Mouse (Mus musculus): Measurements from ENCODE around the gene Efna2. TPM values are rescaled to one million over a fixed set of nuclear protein-coding genes. Genes with fewer than 3 reads are reported as not detected.
A peak's percentile ranks its signal among the peaks of the same experiment; 100 is the strongest.

Gene Efna2
- polyA plus RNA-seq, 1 experiment = 57.2 TPM

GRCm38 (mm10) chr10:80182547-80182946 is 3.3 kb downstream of the Efna2 start:
- no peak for DNase-seq (ENCODE audit: low read depth)
- TF ChIP-seq POLR2A (IDR thresholded peaks at IDR 0.05; ENCODE audit: borderline replicate concordance, extremely low read depth, insufficient read depth, insufficient read length, poor library complexity, severe bottlenecking) (no peak), CTCF (IDR thresholded peaks at IDR 0.05; ENCODE audit: borderline replicate concordance, extremely low read depth, insufficient read depth, insufficient read length) (no peak)

GRCm38 (mm10) chr10:80186649-80187048 is 7.4 kb downstream of the Efna2 start:
- no peak for TF ChIP-seq POLR2A (IDR thresholded peaks at IDR 0.05; ENCODE audit: borderline replicate concordance, extremely low read depth, insufficient read depth, insufficient read length, poor library complexity, severe bottlenecking)
- no peak for TF ChIP-seq CTCF (IDR thresholded peaks at IDR 0.05; ENCODE audit: borderline replicate concordance, extremely low read depth, insufficient read depth, insufficient read length)
- DNase-seq (ENCODE audit: low read depth) = no peak

GRCm38 (mm10) chr10:80187739-80188138 is 8.5 kb downstream of the Efna2 start:
- no peak for DNase-seq (ENCODE audit: low read depth)
- no peak for TF ChIP-seq CTCF (IDR thresholded peaks at IDR 0.05; ENCODE audit: borderline replicate concordance, extremely low read depth, insufficient read depth, insufficient read length)
- TF ChIP-seq POLR2A (IDR thresholded peaks at IDR 0.05; ENCODE audit: borderline replicate concordance, extremely low read depth, insufficient read depth, insufficient read length, poor library complexity, severe bottlenecking) = no peak

- TF ChIP-seq CTCF (IDR thresholded peaks at IDR 0.05; ENCODE audit: borderline replicate concordance, extremely low read depth, insufficient read depth, insufficient read length) (no peak), POLR2A (IDR thresholded peaks at IDR 0.05; ENCODE audit: borderline replicate concordance, extremely low read depth, insufficient read depth, insufficient read length, poor library complexity, severe bottlenecking) (no peak)
- DNase-seq (ENCODE audit: low read depth) = no peak
Observed at GRCm38 (mm10) chr10:80188453-80189024, 9.3 kb downstream of the Efna2 start.

DNA sequence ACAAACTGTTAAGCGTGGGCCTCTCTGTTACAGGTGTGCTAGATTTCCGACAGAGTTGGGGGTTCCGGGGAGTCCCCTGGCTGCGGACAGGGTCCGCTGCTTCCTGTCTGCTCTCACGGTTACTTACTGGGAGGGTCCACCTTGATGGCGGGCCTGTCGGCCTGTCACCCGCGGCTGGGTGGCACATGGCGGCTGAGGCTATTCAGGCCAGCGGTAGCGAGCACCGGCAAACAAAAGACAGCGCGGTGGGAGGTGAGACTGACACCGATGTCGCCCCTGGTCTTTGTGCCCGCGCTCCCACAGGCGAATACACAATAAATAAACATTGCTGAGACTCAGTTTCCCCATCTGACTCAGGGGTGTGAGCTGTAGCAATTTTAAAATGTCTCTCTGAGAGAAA is 10.7 kb downstream of the Efna2 start:
- DNase-seq (ENCODE audit: low read depth) = peak; percentile 61
- TF ChIP-seq POLR2A (IDR thresholded peaks at IDR 0.05; ENCODE audit: borderline replicate concordance, extremely low read depth, insufficient read depth, insufficient read length, poor library complexity, severe bottlenecking) = no peak
- no peak for TF ChIP-seq CTCF (IDR thresholded peaks at IDR 0.05; ENCODE audit: borderline replicate concordance, extremely low read depth, insufficient read depth, insufficient read length)

DNA sequence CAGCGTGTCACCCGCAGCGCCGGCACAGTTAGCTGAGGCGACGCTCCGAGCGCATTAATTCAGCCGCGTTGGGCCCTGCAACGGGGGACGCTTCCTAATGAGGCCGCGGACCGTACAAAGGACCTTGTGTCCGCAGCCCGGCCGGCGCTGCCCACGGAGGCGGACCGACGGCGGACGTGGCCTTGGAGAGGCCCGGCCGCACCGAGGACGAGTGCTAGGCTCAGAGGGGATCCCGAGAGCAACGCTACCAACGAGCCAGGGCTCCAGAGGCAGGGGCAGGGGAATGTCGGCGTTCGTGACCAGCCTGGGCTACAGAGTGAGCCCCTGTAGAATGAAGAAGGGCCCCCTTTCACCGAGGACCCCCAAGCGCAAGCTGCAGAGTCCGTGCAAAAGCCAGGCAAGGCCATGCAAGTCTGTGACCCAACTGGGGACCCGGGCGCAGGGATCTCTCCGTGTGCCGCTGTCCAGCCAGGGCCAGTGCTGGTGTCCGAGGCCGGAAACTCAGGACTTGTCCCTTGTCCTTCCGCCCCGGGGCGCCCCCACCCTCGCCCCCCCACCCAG is 11.3 kb downstream of the Efna2 start:
- TF ChIP-seq POLR2A (IDR thresholded peaks at IDR 0.05; ENCODE audit: borderline replicate concordance, extremely low read depth, insufficient read depth, insufficient read length, poor library complexity, severe bottlenecking) (0 out of 2 replicates have a peak, but pooled peaks have one; percentile 20), CTCF (IDR thresholded peaks at IDR 0.05; ENCODE audit: borderline replicate concordance, extremely low read depth, insufficient read depth, insufficient read length) (no peak)
- DNase-seq (ENCODE audit: low read depth) = peak; percentile 79

GRCm38 (mm10) chr10:80193976-80194375 is 14.7 kb downstream of the Efna2 start:
- DNase-seq (ENCODE audit: low read depth) = no peak
- TF ChIP-seq POLR2A (IDR thresholded peaks at IDR 0.05; ENCODE audit: borderline replicate concordance, extremely low read depth, insufficient read depth, insufficient read length, poor library complexity, severe bottlenecking) (no peak), CTCF (IDR thresholded peaks at IDR 0.05; ENCODE audit: borderline replicate concordance, extremely low read depth, insufficient read depth, insufficient read length) (no peak)

- TF ChIP-seq CTCF (IDR thresholded peaks at IDR 0.05; ENCODE audit: borderline replicate concordance, extremely low read depth, insufficient read depth, insufficient read length) (no peak), POLR2A (IDR thresholded peaks at IDR 0.05; ENCODE audit: borderline replicate concordance, extremely low read depth, insufficient read depth, insufficient read length, poor library complexity, severe bottlenecking) (no peak)
- peak; percentile 43 for DNase-seq (ENCODE audit: low read depth)
Observed at GRCm38 (mm10) chr10:80194441-80194840, 15.2 kb downstream of the Efna2 start.

DNA sequence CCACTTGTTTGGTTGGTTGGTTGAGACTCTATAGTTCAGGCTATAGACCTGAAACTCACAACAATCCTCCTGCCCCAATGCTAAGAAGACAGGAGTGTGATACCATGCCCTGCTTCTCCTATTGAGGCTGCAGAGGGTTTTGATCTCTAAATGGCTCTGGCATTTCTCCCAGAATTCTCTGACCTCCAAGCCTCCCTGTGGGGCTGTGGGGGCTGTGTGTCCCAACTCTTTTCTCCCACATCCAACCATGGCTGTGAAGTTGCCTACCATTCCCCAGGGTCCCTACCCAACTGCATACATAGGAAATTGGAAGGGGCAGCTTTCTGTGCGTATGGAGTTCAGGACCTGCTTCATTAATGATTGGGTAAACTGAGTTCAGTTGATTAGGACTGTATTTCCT is 16.9 kb downstream of the Efna2 start:
- TF ChIP-seq POLR2A (IDR thresholded peaks at IDR 0.05; ENCODE audit: borderline replicate concordance, extremely low read depth, insufficient read depth, insufficient read length, poor library complexity, severe bottlenecking) = no peak
- TF ChIP-seq CTCF (IDR thresholded peaks at IDR 0.05; ENCODE audit: borderline replicate concordance, extremely low read depth, insufficient read depth, insufficient read length) = no peak
- DNase-seq (ENCODE audit: low read depth) = no peak

DNA sequence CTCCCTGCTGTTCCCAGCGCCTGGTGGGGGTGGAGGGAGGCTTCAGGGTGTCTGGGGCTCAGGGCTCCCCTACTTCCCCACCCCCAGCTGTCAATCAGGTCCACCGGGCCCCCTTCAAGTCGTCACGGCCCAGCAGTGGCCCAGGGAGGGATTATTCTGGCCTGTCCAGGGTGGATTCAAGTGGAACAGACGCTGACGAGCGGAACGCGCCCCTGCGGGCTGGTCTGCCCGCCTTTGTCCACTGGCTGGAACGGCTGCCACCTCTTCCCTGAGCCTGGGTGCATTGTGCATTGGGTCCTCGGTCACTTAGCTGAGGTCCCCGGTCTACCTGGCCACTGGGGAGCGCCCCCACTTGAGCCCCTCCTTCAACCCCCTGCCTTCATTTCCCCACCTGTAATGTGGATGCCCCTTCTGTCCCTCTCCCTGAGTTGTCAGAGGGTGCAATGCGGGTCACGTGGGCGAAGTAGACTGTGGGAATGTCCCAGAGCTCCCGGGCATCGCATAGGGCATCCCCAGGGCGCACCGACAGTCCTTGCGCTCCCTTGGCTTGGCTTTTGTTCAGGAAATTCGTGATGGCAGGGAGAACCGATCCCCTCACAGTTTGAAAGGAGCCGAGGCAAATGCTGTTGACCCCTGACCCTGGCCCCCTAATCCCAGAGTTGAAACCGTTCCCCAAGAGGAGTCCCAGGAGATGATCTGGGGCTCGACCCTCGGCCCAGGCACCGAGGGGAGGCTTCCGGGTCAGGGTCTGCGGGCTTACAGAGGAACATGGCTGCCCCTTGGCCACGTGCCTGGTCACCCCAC is 17.7 kb downstream of the Efna2 start:
- DNase-seq (ENCODE audit: low read depth) = no peak
- TF ChIP-seq POLR2A (IDR thresholded peaks at IDR 0.05; ENCODE audit: borderline replicate concordance, extremely low read depth, insufficient read depth, insufficient read length, poor library complexity, severe bottlenecking) (no peak), CTCF (IDR thresholded peaks at IDR 0.05; ENCODE audit: borderline replicate concordance, extremely low read depth, insufficient read depth, insufficient read length) (no peak)

- peak; percentile 89 for DNase-seq (ENCODE audit: low read depth)
- peak; percentile 92 for TF ChIP-seq CTCF (IDR thresholded peaks at IDR 0.05; ENCODE audit: borderline replicate concordance, extremely low read depth, insufficient read depth, insufficient read length)
- TF ChIP-seq POLR2A (IDR thresholded peaks at IDR 0.05; ENCODE audit: borderline replicate concordance, extremely low read depth, insufficient read depth, insufficient read length, poor library complexity, severe bottlenecking) = no peak
Observed at GRCm38 (mm10) chr10:80199440-80200008, 20.2 kb downstream of the Efna2 start.
